Mouse (Mus musculus) ES-E14 (cell line): ENCODE results near the gene Clrn1.

Experiments used
- ZC3H11A ChIP-seq: IDR thresholded peaks from 2 replicates; pipeline ENCODE4 v1.6.1; 2012; ENCODE audit warnings: low read depth, mild to moderate bottlenecking, inconsistent platforms, low read length, borderline replicate concordance
- ZNF384 ChIP-seq: IDR thresholded peaks from 2 replicates; pipeline ENCODE4 v1.6.1; 2012; ENCODE audit warnings: low read depth, low read length, inconsistent platforms

- TF ChIP-seq ZC3H11A (no peak), ZNF384 (no peak)
These were observed 67.8 kb downstream of the Clrn1 start for GRCm38 (mm10) chr3:58817337-58817736.
